Mouse (Mus musculus): ENCODE measurements around the gene Vmn1r138.
"Not testable (repeated sequence)": the region's sequence is repeated elsewhere in the genome, so short reads cannot be mapped to it uniquely, and the experiment has no call there.

Vmn1r138 gene

GRCm38 (mm10) chr7:22028797-22029196, at the start of gene Vmn1r138:
Gene Vmn1r138, minus strand, starts transcription at chr7:22028897.
- DNase-seq (ENCODE audit: inconsistent ontology term), result not testable (repeated sequence)

DNA sequence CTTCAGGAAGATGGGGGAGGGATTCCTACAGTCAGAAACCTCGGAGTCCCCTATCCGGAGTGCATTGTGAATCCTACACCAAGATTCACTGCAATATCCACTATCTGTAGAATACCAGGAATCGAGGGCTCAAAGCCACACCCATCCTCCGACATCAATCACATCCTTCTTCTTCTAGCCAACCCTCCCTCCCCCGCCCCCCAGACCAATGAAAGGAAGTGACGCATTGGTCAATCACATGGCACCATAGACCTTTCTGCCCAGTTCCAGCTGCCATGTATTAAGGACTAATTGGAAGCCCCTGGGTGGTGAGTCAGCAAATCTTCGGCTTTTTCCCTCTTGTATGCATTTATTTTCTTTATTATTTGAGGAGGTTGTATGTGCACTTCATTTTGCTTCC, 40.1 kb upstream of the Vmn1r138 start, which contains the start of gene Vmn1r139:
TSS of gene Vmn1r139 (plus strand) at position 301 of the 400 bp plus-strand sequence.
- not testable (repeated sequence) for DNase-seq (ENCODE audit: inconsistent ontology term)

DNA sequence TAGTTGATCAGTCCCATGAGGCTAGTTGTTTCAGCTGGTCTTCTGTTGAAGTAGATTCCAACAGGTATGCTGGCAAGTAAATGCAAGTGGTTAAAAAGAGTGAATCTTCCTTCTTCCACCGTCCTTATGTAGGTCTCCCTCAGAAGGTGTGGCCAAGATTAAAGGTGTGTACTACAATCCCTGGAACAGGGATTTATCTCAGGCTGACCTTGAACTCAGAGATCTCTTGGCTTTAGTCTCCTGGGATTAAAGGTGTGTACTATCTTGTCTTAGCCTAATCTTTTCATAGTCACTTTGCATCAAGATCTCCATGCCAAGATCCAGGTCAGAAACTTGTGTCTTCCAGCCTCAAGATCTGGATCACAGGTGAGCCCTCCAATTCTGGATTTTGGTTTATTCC, 27.5 kb upstream of the Vmn1r138 start, which contains the start of gene Gm6176:
TSS of gene Gm6176 (minus strand) at position 101 of the 400 bp plus-strand sequence.
- not testable (repeated sequence) for DNase-seq (ENCODE audit: inconsistent ontology term)

- DNase-seq (ENCODE audit: inconsistent ontology term), result not testable (repeated sequence)
These were observed 34.4 kb downstream of the Vmn1r138 start, which contains the start of gene Vmn1r137 for GRCm38 (mm10) chr7:21994287-21994686. Gene Vmn1r137, plus strand, starts transcription at chr7:21994587.
